Mouse (Mus musculus): Measurements from ENCODE around the gene Tmem109. TPM values are rescaled to one million over a fixed set of nuclear protein-coding genes. Genes with fewer than 3 reads are reported as not detected.

Tmem109 gene
- polyA plus RNA-seq, 2 experiments from 2014 or later = 57.5 to 82.3 TPM

DNA sequence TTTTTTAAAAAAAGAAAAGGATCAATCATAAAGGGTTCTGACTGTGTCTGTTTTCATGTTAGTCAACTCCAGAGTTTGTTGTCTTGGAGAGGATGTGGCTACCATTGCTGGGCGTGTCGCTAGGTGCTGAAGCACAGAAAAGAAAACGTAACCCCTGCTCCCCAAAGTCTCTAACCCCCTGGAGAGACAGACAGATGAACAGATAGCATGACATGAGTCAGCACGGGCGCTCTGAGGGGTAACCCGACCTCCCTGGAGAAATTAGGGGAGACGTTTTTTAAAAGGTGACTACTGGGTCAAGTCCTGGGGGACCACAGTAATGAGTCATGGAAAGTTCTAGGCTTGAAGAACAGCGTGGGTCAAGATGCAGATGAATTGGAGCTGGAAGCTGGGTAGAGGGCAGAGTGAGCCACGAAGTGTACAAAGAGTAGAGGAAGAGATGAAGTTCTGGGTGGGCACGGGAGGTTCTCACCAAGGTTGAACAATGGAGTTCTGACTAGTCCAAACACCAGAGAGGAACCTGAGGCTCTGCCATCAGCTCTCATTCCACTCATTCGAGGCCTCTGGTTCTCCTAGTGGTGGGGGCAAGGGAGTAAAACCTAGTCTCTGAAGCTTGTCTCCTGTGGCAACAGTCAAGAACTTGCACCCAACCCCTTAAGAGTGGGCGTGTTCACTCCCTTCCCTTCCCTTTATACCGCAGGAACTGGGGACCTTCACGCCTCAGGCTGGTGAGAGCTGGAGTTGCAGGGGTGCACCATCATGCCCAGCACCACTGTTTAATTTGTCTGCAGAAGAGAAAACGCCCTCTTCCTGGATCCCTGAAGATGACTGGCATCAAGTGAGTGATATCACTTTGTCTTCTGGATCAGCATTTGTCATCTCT, 42.5 kb downstream of the Tmem109 start, which contains the start of gene Slc15a3:
Gene Slc15a3, plus strand, starts transcription at position 718 of the 883 bp plus-strand sequence.
- ATAC-seq = peak; percentile 75

DNA sequence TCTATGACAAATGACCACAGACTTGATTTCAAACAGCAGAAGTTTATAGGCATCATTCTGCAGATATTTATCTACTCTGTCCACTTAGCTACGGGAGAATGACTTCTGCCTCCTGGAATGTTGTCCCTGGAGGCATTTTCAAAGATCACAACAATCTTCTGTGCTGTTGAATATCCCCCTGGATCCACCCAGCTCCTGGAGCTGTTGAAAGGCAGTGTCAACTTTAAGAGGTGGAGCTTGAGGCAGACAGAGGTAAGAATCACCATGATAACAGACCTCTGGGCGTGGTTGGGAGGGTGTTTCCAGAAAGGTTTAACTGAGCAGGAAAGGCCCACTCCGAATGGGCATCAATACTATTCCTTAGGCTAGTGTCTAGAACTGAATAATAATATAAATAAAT, 46.1 kb downstream of the Tmem109 start:
- no peak for ATAC-seq

DNA sequence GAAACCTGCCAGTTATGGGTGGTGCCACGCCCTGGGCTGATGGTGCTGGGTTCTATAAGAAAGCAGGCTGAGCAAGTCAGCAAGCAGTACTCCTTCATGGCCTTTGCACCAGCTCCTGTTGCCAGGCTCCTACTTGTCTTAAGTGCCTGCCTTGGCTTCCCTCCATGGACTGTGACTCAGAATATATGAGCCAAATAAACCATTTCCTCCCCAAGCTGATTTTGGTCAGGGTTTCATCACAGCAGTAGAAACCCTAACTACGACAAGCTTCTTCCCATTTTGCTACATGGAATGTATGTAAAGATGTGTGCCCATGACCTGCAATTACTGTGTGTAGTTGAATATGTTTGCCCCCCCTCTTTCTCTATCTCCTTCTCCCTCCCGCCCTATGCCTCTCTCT, 48.2 kb downstream of the Tmem109 start:
- no peak for ATAC-seq

DNA sequence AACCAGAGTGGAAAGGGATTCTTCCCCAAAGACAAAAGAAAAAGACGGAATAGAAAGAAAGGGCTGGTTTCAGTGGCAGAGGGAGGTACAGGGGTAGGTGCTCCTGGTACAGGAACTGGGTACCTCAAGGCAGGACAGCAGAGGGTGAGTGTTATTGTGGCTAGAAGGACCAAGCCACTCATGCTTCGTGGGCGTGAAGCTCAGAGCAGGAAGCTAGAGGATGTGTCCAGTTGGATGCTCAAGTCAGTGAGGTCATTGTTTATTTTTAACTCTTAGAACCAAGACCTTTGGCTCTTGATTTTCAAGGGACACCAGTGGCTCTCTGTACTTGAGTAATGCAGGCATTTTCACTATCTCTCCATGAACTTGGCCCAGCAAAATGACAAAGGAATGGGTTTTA, 49.8 kb downstream of the Tmem109 start:
- no peak for ATAC-seq

DNA sequence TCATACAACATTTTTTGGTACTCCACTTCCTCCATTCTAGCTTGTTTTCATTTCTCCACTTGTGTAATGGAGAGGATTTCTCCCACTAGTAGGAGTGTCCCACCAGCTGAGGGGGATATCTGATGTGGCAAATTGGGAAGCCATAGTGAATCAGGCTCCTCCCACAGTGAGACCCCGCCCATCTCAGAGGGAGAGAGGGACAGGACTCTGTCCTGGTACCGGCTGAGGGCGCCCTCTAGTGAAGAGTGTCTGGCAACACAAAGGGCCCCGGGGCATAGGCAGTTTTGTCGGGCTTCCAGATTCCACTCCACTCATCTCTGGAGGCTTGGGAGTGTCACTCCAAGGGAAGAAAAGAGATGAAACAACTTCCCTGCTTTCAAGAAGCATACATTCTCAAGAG, 50.4 kb downstream of the Tmem109 start:
- peak; percentile 46 for ATAC-seq

DNA sequence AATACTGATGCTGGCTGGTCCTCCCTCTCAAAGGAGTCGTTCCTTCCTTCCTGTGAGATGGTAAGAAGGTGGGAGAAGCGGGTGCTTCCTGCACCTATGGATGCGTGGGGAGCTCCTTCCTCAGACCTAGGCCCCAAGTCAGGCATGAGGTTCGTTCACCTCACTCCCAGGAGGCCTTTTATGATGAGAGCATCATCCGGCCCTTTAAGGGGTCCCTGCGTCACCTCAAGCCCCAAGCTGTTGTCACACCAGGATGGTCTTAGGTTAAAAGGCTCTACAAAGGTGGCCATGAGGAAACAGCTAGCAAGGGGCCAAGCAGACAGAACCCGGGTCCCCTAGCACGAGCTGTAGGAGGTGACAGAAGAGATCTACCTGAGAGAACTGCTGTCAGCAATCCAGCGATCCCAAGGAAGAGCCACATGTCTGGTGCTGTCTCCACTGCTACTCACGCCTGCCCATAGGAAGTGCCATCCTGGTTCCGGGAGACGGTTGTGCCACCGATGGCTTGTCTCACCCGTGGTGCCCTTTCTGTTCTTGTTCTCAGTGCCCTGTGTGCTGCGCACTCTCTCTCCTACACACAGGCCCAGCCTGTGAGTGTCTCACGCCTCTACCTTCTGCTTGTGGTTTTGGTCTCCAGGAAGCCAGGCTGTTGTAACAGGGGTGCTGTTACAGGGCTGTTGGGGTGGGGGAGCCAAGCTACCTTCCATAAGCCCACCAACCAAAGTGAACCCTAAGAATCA, 52.2 kb downstream of the Tmem109 start, which contains the start of gene Cd6:
Gene Cd6, minus strand, starts transcription at position 623 of the 740 bp plus-strand sequence.
- ATAC-seq = peak; percentile 76

DNA sequence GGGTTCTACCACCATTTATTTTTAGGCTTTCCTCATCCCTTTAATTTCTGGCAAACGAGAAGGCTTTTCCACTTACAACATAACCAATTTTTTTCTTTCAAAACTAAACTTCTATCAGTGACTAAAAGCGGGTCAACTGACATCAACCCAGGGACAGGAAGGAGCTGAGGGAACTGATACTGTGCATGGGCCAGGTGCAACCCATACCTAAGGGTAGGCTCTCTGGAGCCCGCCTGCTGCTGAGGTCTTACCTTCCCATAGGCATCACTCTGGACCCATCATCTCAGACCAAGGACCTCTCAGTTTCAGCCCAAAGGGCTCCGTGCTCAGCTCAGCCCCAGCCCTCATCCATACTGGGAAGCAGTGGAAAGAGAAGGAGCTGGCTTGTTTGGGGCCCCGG, 53.5 kb downstream of the Tmem109 start:
- ATAC-seq = peak; percentile 15

DNA sequence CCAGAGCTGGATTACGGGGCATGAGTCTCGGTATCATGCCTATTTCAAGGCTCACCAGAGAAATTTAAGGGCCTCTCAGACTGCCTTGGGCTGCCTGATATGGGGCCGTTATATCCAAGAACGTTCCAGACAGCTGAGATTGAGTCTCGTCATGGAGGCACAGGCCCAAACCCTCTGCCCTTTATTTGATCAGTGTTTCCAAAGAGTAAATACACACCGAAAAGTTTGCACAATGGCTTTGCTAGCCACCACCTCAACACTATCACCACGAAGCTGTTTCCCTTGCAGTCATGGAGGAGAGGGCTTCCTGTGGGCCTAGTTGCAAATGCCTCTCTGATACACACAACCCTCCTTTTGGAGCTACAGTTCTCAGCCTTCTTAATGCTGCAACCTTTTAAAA, 57.7 kb downstream of the Tmem109 start:
- peak; percentile 27 for ATAC-seq

DNA sequence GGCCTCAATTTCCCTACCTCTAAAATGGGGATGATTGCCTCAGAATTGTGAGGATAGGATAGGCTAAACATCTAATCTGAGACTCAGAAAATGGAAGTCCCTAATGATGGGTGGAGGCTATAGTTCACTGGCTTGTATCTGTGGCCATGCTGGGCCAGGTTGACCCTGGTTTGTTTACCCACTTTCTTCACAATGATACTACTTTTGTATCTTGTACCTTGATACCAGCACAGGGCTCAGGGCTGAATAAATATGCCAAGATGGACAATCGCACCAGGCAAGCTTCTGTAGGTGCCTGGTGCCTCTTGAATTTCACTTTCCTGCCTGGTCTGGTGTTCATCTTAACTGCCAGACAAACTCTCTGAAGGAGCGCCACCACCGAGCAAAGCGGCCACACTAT, 59.3 kb downstream of the Tmem109 start:
- no peak for ATAC-seq

DNA sequence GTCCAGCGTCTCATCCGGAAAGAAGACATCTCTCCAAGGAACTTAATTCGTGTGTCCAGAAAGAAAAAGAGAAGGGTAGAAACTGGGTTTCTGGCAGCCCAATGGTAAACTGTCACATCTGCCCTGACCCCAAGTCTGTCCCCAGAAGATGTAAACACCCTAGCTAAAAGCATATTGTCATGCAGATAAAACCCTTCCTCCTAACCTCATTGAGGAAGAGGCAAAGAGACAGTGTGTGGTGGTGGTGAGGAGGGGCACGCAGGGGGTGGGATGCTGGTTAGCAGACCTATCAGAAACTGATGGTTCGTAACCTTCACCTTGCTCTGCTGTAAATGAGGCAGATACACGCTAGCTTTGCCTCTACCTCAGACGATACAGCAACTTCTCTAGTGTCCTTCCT, 60.5 kb downstream of the Tmem109 start:
- ATAC-seq = peak; percentile 22

Other genes starting within 250 kb of the Tmem109 start
- not detected for gene Vwce, start 247.8 kb downstream of the Tmem109 start, polyA plus RNA-seq (2017; shearing (Covaris generic))
- not detected for gene Pga5, start 203.9 kb downstream of the Tmem109 start, polyA plus RNA-seq (2017; shearing (Covaris generic))
- 10 to 100 TPM; 14.5 to 15.7 TPM for gene Vps37c, start 193.3 kb downstream of the Tmem109 start, polyA plus RNA-seq (2017; shearing (Covaris generic))
- gene Cd5, start 143.0 kb downstream of the Tmem109 start, polyA plus RNA-seq (2017; shearing (Covaris generic)) = 100 to 1,000 TPM; 449 to 646 TPM
- gene Cd6, start 51.9 kb downstream of the Tmem109 start, polyA plus RNA-seq (2017; shearing (Covaris generic)) = 100 to 1,000 TPM; 464 to 904 TPM
- 1 to 10 TPM; 2.0 to 4.2 TPM for gene Slc15a3, start 42.3 kb downstream of the Tmem109 start, polyA plus RNA-seq (2017; shearing (Covaris generic))
- under 1 TPM in 1 of 2 experiments, not detected in 1; 0.39 TPM for gene Tmem132a, start 12.1 kb downstream of the Tmem109 start, polyA plus RNA-seq (2017; shearing (Covaris generic))
- 10 to 100 TPM; 10.4 to 24.8 TPM for gene Prpf19, start 13.2 kb upstream of the Tmem109 start, polyA plus RNA-seq (2017; shearing (Covaris generic))
- not detected for gene Zp1, start 38.6 kb upstream of the Tmem109 start, polyA plus RNA-seq (2017; shearing (Covaris generic))
- gene Ptgdr2, start 55.2 kb upstream of the Tmem109 start, polyA plus RNA-seq (2017; shearing (Covaris generic)) = not detected
- 10 to 100 TPM in 1 of 2 experiments, 1 to 10 TPM in 1; 8.8 to 11.7 TPM for gene Ccdc86, start 67.3 kb upstream of the Tmem109 start, polyA plus RNA-seq (2017; shearing (Covaris generic))
- not detected for gene Ms4a10, start 92.7 kb upstream of the Tmem109 start, polyA plus RNA-seq (2017; shearing (Covaris generic))
- gene Ms4a15, start 111.2 kb upstream of the Tmem109 start, polyA plus RNA-seq (2017; shearing (Covaris generic)) = under 1 TPM in 1 of 2 experiments, not detected in 1; 0.31 TPM
- not detected for gene Ms4a18, start 136.0 kb upstream of the Tmem109 start, polyA plus RNA-seq (2017; shearing (Covaris generic))
- not detected for gene Ms4a8a, start 199.1 kb upstream of the Tmem109 start, polyA plus RNA-seq (2017; shearing (Covaris generic))
- not detected for gene 1700017D01Rik, start 248.9 kb upstream of the Tmem109 start, polyA plus RNA-seq (2017; shearing (Covaris generic))